Mouse (Mus musculus) right cerebral cortex, postnatal 14 days (tissue): ENCODE measurements around the gene Trabd2b.

Experiments used
- DNase-seq: peaks from one replicate; pipeline ENCODE4 v3.0.0; 2022

Trabd2b gene

GRCm38 (mm10) chr4:114547658-114548448 is 141.3 kb downstream of the Trabd2b start:
- no peak for DNase-seq

DNA sequence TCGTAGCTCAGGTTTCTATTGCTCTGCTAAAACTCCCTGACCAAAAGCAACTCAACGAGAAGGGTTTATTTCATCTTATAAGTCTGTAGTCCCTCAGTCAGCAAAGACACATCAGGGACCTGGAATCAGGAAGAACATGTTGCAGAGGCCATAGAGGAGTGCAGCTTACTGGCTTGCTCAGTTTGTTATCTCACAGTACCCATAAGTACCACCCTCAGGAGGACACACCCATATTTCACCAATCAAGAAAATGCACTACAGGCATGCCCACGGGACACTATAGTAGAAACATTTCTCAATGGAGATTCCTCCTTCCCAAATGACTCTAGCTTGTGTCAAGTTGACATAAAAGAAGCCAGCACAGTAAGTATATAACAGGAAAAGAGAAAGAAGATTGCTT is 143.0 kb downstream of the Trabd2b start:
- no peak for DNase-seq

DNA sequence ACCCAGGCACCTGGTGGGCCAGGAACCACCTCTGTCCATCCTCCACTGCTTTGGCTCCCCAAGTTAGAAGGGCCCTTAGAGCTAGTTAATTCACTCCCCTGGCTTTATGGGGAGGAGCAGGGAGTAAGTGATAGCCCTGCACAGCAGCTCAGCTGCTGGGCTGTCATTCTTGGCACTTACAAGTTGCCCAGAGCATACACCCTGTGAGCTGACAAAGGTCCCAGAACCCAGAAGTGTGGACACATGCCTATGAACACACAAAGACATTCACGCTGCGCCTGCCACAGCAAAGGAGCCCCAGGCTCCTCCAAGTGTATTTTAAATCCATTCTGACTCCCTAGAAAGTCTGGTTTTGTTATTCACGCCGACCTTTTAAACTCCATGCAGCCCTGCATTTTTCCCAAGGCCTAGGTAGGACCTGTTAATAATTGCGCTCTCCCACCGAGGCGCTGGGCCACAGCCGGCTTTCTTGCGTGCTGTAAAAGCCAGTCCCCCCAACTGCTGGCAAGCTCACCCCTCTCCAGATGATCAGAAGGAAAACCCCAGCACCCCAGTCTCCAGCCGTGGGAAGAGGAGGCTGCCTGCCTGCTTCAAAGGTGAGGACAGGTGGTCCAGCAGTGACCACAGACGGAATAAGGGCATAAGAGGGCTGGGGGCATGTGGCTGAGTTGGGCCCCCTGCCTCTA is 144.1 kb downstream of the Trabd2b start:
- DNase-seq, result no peak

GRCm38 (mm10) chr4:114556880-114557279 is 150.4 kb downstream of the Trabd2b start:
- DNase-seq, result no peak

GRCm38 (mm10) chr4:114557731-114558130 is 151.2 kb downstream of the Trabd2b start:
- DNase-seq, result no peak

DNA sequence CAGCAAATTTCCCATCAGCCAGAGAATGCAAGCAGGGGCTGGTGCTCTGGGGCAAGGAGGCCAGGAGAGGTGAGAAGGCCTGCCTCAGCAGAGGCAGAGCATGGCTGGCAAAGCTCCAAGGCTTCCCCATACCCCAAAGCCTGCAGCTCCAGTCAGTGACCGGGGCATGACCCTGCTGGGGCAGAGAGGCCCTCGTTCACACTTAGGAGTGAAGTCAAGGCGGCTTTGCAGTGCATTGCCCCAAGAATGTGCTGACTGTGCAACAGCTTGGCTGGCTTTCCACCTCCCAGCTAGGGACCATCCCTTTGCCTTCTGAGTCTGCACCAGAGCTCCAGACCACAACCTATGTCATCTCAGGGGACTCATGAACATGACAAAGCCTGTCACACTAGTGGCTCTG is 152.0 kb downstream of the Trabd2b start:
- no peak for DNase-seq

- DNase-seq, result no peak
Observed at GRCm38 (mm10) chr4:114560638-114561216, 154.2 kb downstream of the Trabd2b start.

- DNase-seq, result no peak
Observed at GRCm38 (mm10) chr4:114564131-114564695, 157.7 kb downstream of the Trabd2b start.

DNA sequence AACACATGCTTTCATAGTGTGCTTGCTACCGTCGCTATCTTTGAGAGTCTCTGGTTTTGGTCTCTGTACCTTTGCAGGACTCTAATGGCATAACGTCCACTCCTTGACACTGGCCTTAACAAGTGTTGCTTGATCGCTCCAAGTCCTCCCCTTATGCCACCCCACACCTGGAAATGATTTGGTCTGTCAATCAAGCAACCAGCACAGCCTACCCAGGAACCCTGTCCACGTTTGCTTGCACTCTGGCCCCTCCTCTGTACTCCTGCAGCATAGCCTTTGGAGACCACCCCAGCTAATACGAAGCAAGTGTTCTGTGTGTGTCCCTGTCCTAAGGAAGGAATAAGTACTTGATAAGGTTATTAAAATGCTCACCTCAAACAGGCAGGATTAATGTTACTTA is 161.1 kb downstream of the Trabd2b start:
- DNase-seq, result no peak

DNA sequence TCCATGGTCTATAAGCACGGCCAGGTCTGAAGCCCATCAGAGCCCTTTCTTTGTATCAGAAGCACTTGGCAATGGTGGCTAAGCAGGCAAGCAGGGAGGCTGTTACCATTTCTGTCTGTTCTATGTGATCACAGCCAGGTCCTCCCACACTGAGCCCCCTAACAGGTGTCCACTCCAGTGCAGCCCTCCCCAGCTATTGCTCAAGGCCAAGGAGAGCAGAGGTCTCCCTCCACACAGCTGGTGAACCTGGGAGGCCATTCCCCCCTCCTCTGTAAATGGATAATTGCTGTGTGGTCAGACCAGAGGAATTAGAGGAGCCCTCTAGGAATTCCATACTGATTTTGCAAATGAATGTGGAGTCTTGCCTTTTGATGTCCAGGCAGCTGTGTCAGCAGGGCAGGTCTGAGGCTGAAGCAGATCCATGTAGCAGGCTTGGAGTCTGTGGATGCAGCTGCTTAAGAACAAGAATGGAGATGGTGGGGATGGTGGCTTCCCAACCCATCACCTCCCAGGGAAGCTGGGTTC is 161.6 kb downstream of the Trabd2b start:
- DNase-seq, result no peak

DNA sequence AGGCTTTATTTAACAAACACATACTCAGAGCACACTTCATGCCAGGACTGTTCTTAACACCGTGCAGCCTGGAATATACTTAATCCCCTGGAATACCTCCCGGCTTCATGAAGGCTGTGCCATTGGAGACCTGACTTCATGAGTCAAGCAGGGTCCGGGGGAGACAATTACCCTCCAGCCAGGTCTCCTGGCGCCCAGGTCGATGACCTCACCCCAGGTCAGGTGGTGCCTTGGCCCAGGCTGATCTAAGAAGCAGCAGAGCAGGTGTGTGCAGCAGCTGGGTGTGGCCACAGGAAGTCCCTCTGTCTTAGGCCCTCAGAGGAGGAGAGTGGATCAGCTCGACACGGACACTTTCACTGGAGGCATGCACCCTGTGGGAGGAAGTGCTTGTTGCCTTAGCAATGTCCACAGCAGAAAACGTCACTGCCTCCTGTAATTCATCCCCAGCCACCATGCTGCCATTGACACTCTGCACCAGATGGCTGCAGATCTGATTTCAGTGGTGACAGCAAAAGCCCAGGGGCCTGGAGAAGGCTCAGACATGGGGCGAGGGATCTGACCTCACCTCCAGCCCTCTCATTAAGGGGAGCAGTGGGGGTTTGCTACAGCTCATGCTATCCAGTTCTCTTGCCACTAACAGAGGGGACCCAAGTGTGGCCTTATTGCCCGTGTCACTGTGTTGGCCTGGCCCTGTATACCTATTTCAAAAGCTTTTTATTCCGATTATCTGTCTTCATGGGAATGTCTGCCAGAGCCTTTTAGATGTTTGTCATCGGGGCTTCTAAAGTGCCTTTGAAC is 171.8 kb downstream of the Trabd2b start:
- no peak for DNase-seq

GRCm38 (mm10) chr4:114583546-114584144 is 177.1 kb downstream of the Trabd2b start:
- DNase-seq, result no peak

GRCm38 (mm10) chr4:114584686-114585085 is 178.2 kb downstream of the Trabd2b start:
- no peak for DNase-seq

DNA sequence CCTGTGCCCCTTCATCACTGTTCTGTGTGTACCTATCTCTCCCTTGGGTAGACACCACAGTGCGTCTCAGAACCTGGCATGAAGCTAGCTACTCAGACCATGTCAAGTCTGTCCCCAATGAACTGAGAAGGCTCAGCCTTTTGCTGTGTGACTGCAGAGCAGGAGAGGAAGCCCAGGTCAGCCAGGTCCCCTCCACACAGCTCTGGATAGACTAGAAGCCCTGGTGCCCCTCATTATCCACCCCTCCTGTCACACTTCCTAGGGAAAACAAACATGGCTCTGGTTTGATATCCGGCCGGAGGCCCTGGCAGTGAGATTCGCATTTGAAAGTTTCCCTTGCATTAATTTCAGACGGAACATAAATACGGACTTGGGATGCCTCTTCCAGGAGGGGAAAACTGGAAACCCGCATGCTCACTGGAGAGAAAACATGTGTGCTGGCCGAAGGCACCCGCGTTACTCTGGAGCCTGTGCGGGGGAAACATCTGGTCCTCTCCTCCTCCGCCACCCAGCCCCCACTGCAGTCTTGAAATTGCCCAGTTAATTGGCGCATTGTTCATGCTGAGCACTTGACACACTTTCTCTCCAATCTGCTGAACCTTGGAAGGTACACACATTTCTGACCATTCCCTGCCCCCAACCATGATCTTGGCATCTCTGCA is 187.2 kb downstream of the Trabd2b start:
- no peak for DNase-seq

DNA sequence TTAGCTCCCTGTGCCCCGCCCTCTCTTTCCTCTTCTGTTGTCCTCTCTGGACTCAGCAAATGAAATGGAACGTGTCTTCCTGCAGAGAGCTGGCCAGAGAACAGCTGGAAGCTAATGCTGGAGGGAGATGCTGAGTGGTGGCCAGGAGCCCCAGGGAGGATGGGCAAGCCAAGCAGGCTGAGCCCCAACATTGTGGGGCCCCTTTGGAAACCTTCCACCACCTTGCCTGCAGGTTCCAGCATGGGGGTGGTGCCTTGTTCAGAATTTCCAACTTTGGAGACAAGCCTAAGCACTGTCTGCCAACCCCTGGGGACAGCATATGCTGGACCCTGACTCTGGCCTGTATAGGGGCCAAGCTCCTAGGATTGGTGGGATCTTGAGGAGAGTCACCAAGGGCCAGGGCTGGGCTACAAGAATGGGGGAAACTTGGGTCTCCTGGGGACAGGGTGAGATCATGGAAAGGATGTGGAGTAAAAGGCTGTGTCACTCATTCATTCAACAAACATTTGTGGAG is 188.7 kb downstream of the Trabd2b start:
- no peak for DNase-seq

DNA sequence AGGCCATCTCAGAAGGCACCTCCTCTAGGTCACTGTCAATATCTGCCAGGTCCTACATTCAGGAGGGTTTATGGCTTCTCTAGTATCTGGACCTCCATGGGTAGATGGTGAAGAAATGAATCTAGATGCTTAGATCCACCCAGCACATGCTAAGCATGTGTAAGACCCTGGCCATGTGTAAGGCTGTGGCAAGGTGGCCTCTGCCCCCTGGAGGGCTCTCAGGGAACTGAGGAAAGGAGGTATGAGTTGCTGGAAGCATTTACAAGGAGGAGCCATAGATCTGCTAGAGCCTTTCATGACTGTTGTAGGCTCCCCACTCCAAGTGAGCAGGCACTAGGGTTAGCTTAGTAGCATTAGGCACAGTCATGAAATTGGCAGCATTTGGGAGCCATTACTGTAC is 192.6 kb downstream of the Trabd2b start:
- DNase-seq, result no peak

DNA sequence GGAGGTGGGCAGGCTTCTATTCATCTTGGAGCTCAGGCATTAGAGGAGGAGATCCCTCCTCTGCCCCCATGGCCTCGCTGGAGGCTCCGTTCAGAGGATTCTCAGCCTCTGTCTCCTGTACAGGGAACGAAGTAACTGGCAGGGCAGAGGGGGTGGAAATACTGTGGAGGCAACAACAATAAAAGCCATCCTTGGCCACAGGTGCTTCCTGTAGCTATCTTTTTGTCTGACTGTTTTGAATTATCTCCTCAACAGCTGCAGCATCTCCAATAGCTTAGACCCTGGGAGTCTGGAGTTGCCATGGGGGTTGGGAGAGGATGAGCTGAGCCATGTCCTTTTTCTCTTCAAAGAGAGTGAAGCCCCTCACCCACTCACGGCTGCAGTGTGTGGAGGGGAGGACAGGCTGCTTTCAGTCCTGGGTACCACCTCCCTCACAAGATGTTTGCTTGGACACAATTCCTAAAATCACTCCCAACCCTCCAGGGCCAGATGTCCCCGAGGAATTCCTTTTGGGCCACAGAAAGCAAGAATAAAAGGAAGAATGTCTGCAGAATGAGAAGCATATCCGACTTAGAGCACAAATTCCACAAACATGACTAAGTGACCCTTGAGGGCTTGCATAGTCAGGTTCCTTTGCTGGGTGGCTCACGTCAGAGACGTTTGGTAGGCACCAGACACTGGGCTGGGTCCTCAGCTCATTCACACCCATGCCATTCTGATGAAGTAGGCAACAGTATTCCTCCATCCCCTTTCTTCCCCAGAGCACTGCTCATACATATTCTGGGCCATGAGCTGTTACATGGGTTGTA is 194.9 kb downstream of the Trabd2b start:
- DNase-seq, result no peak

DNA sequence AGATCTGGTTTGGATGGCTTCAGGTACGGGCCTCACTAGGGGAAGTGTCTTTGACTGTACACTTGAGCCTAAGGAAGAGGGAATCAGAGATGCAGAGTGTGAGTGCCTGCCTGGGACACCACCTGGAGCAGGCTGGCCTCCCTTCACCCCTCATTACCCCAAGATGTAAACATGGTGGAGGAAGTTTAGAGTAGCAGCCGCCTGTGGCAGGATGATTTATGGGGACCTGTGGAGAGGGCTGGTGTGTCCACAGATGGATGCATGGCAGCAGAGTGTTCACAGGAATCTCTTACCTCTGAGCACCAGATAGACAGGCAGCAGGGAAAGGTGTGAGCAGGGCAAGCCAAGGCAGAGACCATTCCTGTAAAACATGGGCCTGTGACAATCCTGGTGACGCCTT is 199.1 kb downstream of the Trabd2b start:
- DNase-seq, result no peak

GRCm38 (mm10) chr4:114607873-114608272 is 201.3 kb downstream of the Trabd2b start:
- no peak for DNase-seq

- no peak for DNase-seq
Observed at GRCm38 (mm10) chr4:114609297-114609696, 202.8 kb downstream of the Trabd2b start.
